Mouse (Mus musculus) lung, postnatal 10 days (tissue): ENCODE data around the gene Dnaaf2.

Experiments
- DNase-seq: peaks from one replicate; pipeline ENCODE4 v3.0.0; 2021

Dnaaf2 gene

DNA sequence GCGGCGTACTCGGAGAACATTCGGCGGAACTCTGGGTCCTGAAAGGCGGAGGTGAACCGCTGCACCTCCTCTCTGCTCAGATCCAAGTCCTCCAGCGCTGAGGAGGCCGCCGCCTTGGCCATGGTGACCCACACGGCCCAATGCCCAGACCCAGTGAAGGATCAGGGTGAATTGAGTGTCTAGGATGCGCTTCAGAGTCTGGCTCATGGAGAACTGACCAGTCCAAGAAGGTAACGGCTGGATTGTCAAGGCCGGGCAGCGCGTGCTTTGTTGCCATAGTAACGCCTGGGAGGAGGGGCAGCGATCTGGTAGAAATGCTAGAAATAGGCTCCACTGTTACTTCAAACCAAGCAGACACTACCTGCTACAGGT is at the start of gene Dnaaf2:
Gene Dnaaf2 (minus strand): TSS at position 266 of the 372 bp plus-strand sequence.
- peak; percentile 83 for DNase-seq

DNA sequence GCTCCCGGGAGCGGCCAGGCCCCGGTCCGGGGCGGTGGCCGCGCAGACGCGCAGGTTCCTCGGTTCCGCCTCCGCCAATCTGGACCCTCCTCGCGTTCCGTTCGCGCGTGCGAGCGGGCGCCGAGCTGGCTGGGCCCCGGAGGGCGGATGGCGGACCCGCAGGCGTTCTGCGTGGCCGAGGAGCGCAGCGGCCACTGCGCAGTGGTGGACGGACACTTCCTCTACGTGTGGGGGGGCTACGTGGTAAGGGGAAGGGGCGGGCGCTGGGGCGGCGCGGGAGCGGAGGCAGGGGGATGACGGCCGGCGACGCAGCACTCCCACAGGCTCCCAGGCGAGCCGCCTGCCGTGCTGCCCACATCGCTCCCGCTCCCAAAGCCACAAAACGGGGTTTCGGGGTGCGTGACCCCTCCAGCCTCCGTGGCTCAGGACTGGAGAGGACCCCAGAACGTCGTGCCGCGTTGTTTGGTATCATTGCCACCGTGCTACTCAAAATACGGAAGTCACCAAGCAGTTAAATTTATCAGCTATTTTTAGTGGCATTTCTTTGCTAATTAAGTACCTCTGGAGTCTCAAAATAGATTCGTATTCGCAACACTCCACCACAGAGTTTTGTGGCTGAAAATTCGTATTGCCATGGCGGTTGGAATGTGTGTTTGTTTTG is 43.7 kb upstream of the Dnaaf2 start:
- DNase-seq = peak; percentile 77

- no peak for DNase-seq
Measured at GRCm38 (mm10) chr12:69241405-69241770, 43.2 kb upstream of the Dnaaf2 start.

- DNase-seq = no peak
Measured at GRCm38 (mm10) chr12:69240876-69241275, 42.6 kb upstream of the Dnaaf2 start, which contains the start of gene Klhdc1. Gene Klhdc1, plus strand, starts transcription at chr12:69241176.

- peak; percentile 33 for DNase-seq
Measured at GRCm38 (mm10) chr12:69238284-69238683, 40.1 kb upstream of the Dnaaf2 start.

GRCm38 (mm10) chr12:69235782-69236181 is 37.6 kb upstream of the Dnaaf2 start:
- no peak for DNase-seq

DNA sequence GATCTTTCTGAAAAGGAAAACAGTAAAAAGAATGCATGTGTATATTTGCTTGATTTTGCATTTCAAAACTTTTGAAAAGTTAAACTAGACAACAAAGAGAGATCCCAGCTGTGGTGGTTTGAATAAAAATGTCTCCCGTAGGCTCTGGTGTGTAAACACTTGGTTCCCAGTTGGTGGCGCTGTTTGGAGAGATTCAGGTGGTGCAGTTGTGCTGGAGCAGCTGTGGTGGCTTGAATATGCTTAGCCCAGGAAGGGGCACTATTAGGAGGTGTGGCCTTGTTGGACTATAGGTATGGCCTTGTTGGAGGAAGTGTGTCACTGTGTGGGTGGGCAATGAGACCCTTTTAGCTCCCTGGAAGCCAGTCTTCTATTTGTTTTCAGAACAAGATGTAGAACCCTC is 31.0 kb upstream of the Dnaaf2 start:
- peak; percentile 53 for DNase-seq

GRCm38 (mm10) chr12:69227776-69228466 is 29.7 kb upstream of the Dnaaf2 start, which contains the start of gene Pole2:
Gene Pole2, minus strand, starts transcription at chr12:69228195.
- peak; percentile 95 for DNase-seq

GRCm38 (mm10) chr12:69220613-69221277 is 22.5 kb upstream of the Dnaaf2 start:
- no peak for DNase-seq

DNA sequence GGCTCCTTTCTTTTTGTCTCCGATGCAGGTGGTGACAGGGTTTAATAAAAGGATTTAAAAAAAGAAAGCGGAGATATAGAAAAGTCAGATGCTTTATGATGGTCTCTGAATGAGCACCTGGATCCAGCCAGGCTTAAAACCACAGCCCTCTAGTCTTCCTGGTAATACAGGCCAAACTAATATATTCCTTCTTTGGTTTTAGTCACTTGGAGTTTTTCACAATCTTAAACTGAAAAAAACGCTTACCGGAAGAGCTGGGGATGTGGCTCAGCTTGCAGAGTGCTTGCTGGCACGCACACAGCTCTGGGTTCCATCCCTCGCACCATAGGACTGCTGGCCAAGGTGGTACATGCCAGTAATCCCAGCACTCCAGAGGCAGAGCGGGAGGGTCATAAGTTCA is 18.4 kb upstream of the Dnaaf2 start:
- no peak for DNase-seq

GRCm38 (mm10) chr12:69215000-69215785 is 17.0 kb upstream of the Dnaaf2 start:
- peak; percentile 79 for DNase-seq

DNA sequence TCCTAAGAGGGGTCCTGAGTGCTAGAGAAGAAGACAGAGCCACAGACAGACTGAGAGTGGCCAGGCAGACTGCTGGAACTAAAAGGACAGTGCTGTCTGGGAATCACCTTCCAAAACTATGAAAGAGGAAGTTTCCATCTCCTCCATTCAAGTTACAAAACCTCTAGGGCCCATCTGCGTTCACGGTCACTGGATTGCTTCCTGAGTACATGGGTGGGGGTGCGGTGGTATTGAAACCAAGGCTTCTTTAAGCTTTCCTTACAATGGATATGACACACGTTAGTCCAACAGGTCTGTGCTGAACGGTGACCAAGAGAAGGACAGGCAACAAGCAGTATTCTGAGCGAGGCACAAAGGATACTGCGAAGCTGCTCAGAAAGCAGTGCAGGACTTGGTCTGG is 16.2 kb upstream of the Dnaaf2 start:
- no peak for DNase-seq

DNA sequence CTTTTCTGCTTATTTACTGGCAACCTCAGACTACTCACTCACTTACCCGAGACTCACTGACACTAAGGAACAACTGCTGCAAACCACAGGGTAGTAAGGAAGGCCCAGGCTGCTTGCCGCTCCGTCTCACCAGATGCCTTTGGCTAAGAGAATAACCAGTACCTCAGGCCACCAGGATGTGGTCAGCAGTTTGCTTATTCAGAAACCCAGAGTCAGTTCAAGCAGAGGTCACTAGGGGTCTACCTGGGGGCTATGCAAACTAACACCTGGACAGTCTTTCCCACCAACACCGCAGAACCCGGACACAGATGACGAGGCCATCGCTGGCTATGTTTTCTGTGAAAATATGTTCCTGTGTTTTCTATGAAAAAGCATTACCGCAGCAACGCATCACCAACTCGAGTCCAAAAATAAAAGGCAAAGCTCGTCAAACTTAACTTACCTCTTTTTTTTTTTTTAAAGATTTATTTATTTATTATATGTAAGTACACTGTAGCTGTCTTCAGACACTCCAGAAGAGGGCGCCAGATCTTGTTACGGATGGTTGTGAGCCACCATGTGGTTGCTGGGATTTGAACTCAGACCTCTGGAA is 15.1 kb upstream of the Dnaaf2 start:
- DNase-seq = no peak

DNA sequence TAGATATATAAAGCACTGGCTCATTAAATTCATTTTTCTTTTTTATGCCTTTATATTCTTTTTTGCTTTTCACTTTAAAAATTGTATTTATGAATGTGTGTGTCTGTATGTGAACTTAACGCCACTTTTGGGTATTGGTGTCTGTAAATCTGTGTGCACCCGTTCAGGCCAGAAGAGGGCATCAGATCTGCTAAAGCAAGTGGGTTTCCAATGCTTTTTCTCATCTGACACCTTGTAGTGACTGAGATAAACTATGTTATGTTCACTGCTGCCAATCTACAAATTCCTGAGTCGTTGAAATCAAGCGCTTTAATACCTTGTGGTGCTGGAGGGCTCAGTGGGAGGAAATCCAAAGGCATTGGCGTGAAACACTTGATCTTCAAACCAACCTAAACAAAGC is 12.8 kb upstream of the Dnaaf2 start:
- peak; percentile 32 for DNase-seq

DNA sequence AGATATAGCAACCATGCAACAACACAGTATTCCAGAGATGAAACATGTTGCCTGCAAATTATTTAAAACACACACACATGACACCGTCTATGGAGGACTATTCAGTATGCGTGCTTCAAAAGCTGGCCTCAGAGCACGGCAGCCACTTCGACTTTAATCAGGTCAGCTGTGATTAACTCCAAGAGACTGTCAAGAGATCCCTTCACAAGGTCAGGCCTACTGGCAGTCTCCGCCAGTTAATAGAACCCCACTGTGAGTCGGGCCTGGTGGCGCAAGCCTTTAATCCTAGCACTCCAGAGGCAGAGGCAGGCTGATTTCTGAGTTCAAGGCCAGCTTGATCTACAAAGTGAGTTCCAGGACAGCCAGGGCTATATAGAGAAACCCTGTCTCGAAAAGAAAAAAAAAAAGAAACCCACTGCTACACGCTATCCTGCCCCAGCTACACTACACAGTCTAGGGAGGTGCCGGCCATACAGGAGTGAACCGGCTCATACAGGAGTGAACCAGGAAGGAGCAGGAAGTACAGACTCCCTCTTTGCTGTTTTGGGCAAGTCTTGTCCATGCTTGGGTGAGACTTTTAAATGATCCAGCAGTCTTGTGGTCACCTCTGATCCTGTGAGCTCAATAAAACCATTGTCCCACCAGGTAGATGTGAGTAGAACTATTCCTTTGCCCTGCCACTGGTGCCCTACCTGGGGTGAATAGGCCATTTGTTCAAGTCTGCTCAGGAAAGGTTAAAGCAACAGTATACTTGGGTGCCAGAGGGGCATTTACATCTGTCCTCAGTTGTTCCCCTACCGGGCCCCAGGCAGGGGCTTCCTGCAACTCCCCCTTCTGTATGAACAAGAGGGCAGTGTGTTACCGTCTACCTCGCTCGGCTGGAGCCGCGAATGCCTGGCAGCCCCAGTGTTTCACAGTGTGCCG is 12.1 kb upstream of the Dnaaf2 start:
- no peak for DNase-seq

DNA sequence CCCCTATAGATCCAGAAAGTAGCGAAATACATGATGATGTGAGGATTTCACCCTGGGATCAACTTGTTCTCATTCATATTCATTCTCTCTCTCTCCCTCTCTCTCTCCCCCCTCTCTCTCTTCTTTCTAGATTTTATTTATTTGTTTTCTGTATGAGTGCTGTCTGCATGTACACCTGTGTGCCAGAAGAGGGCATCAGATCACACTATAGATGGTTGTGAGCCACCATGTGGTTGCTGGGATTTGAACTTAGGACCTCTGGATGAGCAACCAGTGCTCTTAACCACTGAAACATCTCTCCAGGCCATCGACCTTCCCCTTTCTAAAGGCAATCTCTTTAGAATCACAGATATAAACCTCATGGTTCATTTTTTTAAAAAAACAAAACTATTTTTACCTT is 10.3 kb upstream of the Dnaaf2 start:
- DNase-seq = no peak

DNA sequence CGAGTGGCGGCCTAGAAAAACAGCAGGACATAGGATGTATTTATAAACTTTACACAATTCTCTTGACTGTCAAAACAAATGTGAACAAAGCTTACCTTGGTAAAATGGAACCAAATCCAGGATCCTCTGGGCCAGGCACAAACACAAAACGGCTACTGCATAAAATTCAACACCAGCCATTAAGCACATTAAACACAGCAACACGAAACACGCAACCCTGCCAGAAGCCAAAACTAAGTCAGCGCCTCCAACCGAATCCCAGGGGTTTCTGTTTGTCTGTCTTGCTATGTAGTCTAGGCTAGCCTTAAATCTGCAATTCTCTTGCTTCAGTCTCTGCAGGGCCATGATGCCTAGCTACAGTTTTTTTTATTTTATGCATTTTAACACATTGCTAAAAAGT is 9.7 kb upstream of the Dnaaf2 start:
- DNase-seq = no peak

DNA sequence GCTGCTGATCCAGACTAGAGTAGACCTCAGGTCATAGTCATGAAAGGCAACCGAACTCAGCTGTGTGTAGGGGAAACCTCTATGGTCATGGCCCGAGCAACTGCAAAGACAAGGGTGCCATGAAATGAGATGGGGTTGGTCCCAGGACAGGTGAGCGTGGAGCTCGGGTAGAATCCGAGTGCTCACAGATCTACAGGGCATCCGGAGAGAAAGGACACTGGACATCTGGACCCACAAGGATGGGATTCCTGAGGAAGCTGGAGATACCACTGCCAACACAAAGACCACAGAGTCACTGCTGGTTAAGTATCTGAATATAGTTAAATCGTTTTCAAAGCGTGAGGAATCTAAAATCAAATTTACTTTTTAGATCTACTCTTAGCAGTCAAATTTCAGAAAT is 9.2 kb upstream of the Dnaaf2 start:
- no peak for DNase-seq

DNA sequence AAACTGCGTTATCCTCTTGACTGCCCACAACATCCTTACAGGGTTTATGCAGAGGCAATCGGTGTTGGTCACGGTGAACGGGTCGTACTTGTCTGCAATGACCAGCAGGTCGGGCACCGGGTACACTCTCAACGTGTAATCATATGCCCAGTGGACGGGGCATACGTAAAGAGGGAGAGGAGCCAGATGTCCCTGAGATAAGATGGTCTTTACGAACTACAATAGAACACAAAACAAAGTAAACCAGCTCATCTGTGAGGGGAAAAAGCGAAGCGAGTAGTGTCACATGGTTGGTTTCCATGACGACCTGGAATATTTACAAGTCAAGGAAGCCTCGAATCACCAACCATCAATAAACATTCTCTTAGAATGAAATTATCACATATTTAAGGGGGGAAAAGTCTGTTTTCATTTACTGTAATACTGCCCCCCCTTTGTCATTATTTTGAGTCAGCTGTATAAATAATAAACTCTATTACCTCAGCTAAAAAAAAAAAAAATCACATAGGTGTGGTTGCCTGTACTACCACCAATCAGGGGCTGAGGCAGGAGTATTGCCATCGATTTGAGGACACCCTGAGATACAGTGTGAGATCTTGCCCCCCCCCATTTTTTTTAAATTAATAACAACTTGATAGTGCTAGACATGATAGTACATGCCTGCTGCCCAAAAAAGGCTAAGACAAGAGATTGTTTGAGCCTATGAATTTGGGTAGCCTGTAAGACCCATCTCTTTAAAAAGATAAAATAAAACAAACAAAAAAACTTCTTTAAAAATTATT is 6.0 kb upstream of the Dnaaf2 start, which contains the start of gene Gm49384:
Gene Gm49384 (minus strand): TSS at position 216 of the 782 bp plus-strand sequence.
- DNase-seq = no peak

DNA sequence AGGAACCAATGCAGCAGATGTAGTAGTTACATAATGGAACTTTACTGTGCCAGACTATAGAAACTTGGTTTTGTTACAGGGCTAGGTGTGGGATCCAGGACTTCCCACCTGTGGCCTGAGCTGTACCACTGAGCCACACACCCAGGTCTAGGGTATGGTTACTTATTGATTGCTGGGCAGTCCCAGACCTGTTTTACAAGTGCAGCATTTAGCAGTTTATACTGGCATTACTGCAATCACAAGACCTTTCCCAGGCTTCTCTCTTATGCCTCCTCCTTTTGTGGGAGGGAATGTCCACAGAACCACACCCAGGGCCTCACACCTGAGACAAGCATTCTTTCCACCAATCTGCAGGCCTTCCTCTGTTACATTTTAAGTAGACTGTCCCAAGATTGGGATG is 756 bp upstream of the Dnaaf2 start:
- DNase-seq = no peak
